7 mouse cellular contexts compared by ENCODE assay signal in the genomic region with DNA sequence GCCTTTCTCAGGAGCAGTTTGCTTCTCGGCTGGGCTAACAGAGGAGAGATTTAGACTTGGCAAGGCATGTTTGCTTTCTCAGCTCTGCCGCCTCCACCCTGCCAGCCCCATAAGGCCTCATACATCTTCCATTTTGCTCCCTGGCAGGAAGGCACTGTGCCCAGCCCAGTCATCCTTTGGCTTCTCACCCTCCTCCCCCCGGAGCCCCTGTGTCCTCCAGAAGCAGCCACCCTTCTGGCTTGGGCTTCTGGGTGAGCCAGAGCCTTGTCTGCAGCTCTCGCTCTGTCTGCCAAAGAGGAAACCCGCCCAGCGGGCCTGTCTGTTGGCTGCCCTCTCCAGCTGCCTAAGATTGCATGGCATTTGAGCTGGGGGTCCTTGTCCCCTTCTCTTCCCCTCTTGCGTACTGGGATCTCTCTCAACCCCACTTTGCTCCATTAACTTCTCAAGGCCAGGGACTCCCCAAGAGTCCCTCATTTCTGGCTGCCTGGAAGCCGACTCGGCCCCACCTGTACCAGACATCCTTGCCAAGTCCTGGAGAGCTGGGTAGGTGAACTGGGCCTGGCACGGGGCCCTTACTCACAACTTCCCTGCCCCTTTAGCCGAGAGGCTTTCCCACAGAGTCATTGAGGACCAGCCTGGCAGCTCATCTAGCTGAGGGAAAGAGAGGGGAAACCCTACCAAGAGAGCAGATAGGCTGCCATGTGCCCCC. TPM values are rescaled to one million over a fixed set of nuclear protein-coding genes. Genes with fewer than 3 reads are reported as not detected.
DNase-seq lines count a peak whose midpoint lies in the region; ATAC-seq lines count a peak whose summit lies in the region.

No protein-coding gene starts in this region.

- intact Hi-C loops in heart, postnatal 36 days (cut with DNase I) = loop anchor here (2.0 kb wide), 1 partner anchor 432 kb away; the partner anchor contains the start of gene Snrpe

- no peak for ATAC-seq in erythroblast, adult 5-6 weeks (replicated peaks; ENCODE audit: low FRiP score, poor library complexity, severe bottlenecking)

- DNase-seq in brain, embryonic 18.5 days (ENCODE audit: low read depth, low spot score) = peak; percentile 43
- peak; percentile 72 for DNase-seq in cerebellum, adult 8-10 months
- DNase-seq in heart, postnatal 36 days = peak; percentile 31 to 46
- DNase-seq in lung, postnatal 36 days = peak; percentile 72
- no peak for DNase-seq in spleen, postnatal 14 days (ENCODE audit: low spot score in 2 of 2)
- DNase-seq in embryo, embryonic 10.5 days (ENCODE audit: low spot score) = no peak

RNA-seq across cellular contexts. Expression of gene Plekha6, which starts 14.9 kb away (rescaled TPM):
- total RNA-seq in heart, postnatal 36 days (2021) = 10 to 100 TPM; 64.2 to 79.7 TPM
- 0.63 TPM in 1 of 2 replicates, not detected in the other for total RNA-seq in erythroblast, adult 5-6 weeks (2015; ENCODE audit: low replicate concordance)
- total RNA-seq in erythroblast, adult 5-6 weeks (2017; ENCODE audit: low replicate concordance) = 0.68 and 0.98 TPM in 2 replicates

RNA-seq across cellular contexts. Expression of gene Ppp1r15b, which starts 47.9 kb away (rescaled TPM):
- 10 to 100 TPM; 24.1 to 26.0 TPM for total RNA-seq in heart, postnatal 36 days (2021)
- 37.1 and 44.3 TPM in 2 replicates for total RNA-seq in erythroblast, adult 5-6 weeks (2015; ENCODE audit: low replicate concordance)
- 72.2 and 83.8 TPM in 2 replicates for total RNA-seq in erythroblast, adult 5-6 weeks (2017; ENCODE audit: low replicate concordance)

Comparison
In these comparisons a context has a peak if more than half of its experiments do, and no peak if none do; other contexts are left out.
1. DNase-seq: peak in brain, embryonic 18.5 days (single experiment), cerebellum, adult 8-10 months (single experiment), heart, postnatal 36 days (2 of 2) and lung, postnatal 36 days (single experiment); none in spleen, postnatal 14 days (0 of 2) and embryo, embryonic 10.5 days (single experiment).
2. RNA of gene Plekha6, which starts 14.9 kb away (total RNA-seq): 64.2 to 79.7 TPM in heart, postnatal 36 days; 0.63 to 0.98 TPM in erythroblast, adult 5-6 weeks; every median in the first group is over 10 times any median in the second.